Mouse (Mus musculus): ENCODE measurements at regions not wholly inside any gene's neighbourhood (a gene's known extent, or its start where the extent isn't known, plus 50 kb on each side); places are given as distances from the start of the nearest gene placed in this dataset.

DNA sequence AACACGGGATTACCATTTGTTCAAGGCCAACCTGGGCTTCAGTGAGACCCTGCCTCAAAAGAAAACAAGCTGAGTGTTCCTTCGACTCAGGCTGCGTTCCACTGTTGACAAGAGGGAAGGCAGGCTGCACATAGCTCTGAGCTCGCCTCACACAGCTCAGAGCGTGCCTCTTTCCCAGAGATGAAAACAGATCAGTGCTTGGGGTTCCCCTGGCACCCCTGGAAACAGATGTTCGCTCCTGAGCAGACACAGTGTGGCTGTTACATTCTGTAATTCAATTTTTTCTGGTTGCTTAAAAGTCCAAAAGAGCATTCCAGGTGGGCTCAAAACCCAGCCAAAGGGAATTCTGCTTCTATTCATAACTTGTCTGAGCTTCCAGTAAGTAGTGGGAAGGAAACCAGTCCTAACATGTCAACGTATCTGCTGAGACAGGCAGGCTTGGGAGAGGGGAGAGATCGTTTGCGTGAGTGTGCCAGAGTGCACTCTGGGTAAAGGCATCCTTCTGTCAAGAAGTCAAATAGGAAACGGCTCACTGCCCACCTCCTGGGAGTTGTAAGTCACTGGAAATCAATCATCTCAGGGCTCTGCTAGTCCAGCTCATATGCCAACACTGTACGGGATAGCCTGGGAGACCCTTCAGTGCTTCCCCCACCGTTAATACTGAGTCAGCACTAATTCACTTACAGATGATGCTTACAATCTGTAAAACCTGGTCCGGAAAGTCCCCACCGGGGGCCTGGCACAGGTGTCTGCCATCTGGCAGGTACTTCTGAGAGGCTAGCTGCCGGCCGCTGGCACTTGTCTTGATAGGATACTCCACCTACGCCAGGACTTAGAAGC lies 107.3 kb upstream of the Tmem150c start:
- H3K9me3 ChIP-seq = no peaks in the 10 kb centered on the region
- no peaks in the 10 kb centered on the region for H3K27me3 ChIP-seq (ENCODE audit: insufficient read depth, poor library complexity, severe bottlenecking)
- peak; percentile 61 for DNase-seq (ENCODE audit: low spot score)
- no peak overlapping the region for H3K4me3 ChIP-seq
- no peaks in the 10 kb centered on the region for H3K4me1 ChIP-seq
- H3K36me3 ChIP-seq = no peaks in the 10 kb centered on the region
- 70% methylated on average over 17 of the region's 17 CpGs for WGBS
- no peak overlapping the region for H3K27ac ChIP-seq

- no peak for DNase-seq (ENCODE audit: low spot score)
- Histone ChIP-seq H3K27ac (peak overlapping the region; percentile 78; the same call in 1 of the 2 replicates), H3K27me3 (ENCODE audit: insufficient read depth, poor library complexity, severe bottlenecking) (no peaks in the 10 kb centered on the region), H3K9me3 (no peaks in the 10 kb centered on the region), H3K36me3 (no peaks in the 10 kb centered on the region), H3K4me3 (no peak overlapping the region), H3K4me1 (peaks cover 16% of the 10 kb centered on the region)
- WGBS = 74% methylated on average over 8 of the region's 8 CpGs
Measured at GRCm38 (mm10) chr5:100259803-100260693, 100.4 kb upstream of the Tmem150c start.

DNA sequence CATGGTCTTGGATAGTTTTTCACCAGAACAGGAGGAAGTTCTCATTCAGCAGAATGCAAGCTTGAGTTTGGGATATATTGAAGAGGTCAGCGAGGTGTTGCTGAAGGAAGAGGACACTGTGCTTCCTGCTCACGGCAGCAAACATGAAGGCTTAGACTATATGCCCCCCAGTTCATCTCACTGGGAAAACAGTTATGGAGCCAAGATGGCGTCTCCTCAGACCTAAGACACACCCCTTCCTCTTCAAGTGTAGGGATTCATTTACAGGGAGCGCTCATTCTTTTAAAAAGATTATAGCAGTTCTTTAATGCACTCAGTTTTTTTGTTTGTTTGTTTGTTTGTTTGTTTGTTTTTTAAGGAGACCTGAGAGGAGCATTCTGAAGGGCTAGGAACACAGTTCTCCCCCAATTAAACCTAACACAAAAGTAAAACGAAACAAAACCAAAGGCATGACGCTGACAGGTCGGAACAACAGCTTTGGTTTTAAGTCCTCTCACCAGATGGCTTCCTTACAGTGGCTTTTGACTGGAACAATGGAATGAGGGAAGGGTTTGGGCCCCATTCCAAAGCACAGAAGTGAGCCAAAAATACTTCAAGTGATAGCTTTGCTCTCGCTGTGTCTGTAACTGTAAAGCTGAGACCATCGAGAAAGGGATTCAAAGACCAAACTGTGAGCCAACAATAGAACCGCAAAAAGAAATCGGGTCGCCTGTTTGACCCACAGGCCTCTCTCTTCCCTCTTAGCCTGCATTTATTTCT lies 99.5 kb upstream of the Tmem150c start:
- WGBS = 70% methylated on average over 12 of the region's 12 CpGs
- no peak overlapping the region for H3K4me3 ChIP-seq
- H3K36me3 ChIP-seq = no peaks in the 10 kb centered on the region
- H3K9me3 ChIP-seq = no peaks in the 10 kb centered on the region
- H3K27me3 ChIP-seq (ENCODE audit: insufficient read depth, poor library complexity, severe bottlenecking) = no peaks in the 10 kb centered on the region
- DNase-seq (ENCODE audit: low spot score) = no peak
- peaks cover 21% of the 10 kb centered on the region for H3K4me1 ChIP-seq
- H3K27ac ChIP-seq = peak overlapping the region; percentile 78; the same call in 1 of the 2 replicates

DNA sequence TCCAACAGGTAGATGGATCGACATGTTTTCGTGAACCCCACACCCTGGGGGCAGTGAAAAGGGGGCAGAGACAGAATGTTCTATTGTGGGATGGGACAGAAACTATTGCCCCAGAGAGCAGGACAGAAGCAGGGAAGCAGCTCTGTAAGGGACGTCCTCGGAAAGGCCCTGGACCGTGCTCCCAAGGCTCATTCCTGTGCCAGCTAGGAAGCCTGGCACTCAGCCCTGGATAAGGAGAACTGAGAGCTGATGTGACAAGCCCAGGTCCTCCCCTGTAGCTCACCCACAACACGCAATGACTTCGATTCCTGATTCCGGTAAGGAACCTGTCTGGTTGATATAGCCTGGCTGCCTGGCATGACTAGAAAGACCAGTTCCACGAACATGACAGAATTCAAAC lies 95.7 kb upstream of the Tmem150c start:
- no peaks in the 10 kb centered on the region for H3K9me3 ChIP-seq
- 90% methylated on average over 9 of the region's 9 CpGs for WGBS
- no peaks in the 10 kb centered on the region for H3K27me3 ChIP-seq (ENCODE audit: insufficient read depth, poor library complexity, severe bottlenecking)
- no peak for DNase-seq (ENCODE audit: low spot score)
- no peaks in the 10 kb centered on the region for H3K36me3 ChIP-seq
- peak overlapping the region; percentile 33; the same call in 1 of the 2 replicates for H3K27ac ChIP-seq
- H3K4me3 ChIP-seq = no peak overlapping the region
- peaks cover 22% of the 10 kb centered on the region for H3K4me1 ChIP-seq

DNA sequence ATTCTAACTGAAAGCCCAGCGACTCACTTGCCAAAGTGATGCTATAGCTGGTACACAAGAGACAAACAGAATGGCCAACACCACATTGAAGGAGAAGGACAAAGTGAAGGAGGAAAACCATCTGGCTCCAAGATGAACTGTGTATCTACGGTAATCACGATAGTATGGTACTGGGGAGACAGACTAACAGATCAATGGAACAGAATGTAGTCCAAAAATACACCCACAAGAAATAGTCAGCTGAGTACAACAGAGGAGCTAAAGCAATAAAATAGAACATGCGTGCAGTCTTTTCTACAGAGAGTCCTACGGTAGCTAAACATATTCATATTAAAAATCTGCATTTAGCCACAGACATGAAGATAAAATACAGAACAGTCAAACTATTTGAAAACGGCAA lies 92.4 kb upstream of the Tmem150c start:
- Histone ChIP-seq H3K9me3 (no peaks in the 10 kb centered on the region), H3K36me3 (no peaks in the 10 kb centered on the region), H3K27me3 (ENCODE audit: insufficient read depth, poor library complexity, severe bottlenecking) (peaks cover 7% of the 10 kb centered on the region; the same call in 1 of the 2 replicates), H3K27ac (no peak overlapping the region), H3K4me3 (no peak overlapping the region), H3K4me1 (peaks cover 7% of the 10 kb centered on the region)
- DNase-seq (ENCODE audit: low spot score) = no peak
- WGBS = 89% methylated on average over 6 of the region's 6 CpGs

DNA sequence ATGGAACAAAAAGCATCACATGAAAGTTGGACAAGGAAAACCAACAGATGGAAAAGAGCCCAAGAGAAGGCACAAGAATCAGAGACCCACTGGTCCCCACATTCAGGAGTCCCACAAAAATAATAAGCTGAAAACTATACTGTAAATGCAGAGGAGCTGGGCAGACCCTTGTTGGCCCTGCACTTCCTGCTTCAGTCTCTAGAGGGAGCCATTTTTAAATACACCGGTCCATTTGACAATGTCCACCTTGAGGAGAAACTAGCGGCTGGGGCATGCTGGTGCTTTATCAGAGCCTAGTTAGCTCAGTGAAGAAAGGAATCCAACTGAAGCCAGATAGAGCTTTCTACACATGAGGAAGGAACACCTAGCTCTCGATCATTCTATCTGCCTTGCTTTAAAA lies 90.1 kb upstream of the Tmem150c start:
- 31% methylated on average over 3 of the region's 3 CpGs for WGBS
- peaks cover 7% of the 10 kb centered on the region for H3K4me1 ChIP-seq
- H3K27ac ChIP-seq = no peak overlapping the region
- no peaks in the 10 kb centered on the region for H3K9me3 ChIP-seq
- no peak for DNase-seq (ENCODE audit: low spot score)
- no peak overlapping the region for H3K4me3 ChIP-seq
- H3K36me3 ChIP-seq = no peaks in the 10 kb centered on the region
- peaks cover 17% of the 10 kb centered on the region; the same call in 1 of the 2 replicates for H3K27me3 ChIP-seq (ENCODE audit: insufficient read depth, poor library complexity, severe bottlenecking)

DNA sequence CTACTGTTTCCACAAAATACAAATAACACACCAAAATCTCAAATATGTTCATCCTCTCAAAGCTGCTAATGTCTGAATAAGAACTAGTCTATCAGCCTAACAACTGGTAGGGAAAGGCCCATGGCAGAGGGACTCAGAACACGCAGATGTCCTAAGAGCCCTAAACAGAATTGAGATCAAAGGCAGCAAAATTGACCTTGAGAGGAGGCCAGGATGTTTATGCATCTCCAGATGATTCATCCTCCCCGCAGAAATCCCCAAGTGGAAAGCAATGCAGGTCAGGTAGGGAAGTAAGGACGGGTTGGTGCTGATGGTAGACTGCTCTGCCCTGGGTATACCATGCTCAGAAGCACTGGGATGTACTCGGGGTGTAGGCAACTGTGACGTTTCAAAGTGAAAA lies 89.0 kb upstream of the Tmem150c start:
- peaks cover 17% of the 10 kb centered on the region; the same call in 1 of the 2 replicates for H3K27me3 ChIP-seq (ENCODE audit: insufficient read depth, poor library complexity, severe bottlenecking)
- WGBS = 76% methylated on average over 5 of the region's 5 CpGs
- H3K27ac ChIP-seq = no peak overlapping the region
- H3K9me3 ChIP-seq = no peaks in the 10 kb centered on the region
- H3K4me1 ChIP-seq = no peaks in the 10 kb centered on the region
- no peak overlapping the region for H3K4me3 ChIP-seq
- no peaks in the 10 kb centered on the region for H3K36me3 ChIP-seq
- DNase-seq (ENCODE audit: low spot score) = no peak

- 96% methylated on average over 2 of the region's 2 CpGs for WGBS
Measured at GRCm38 (mm10) chr5:100246709-100247108, 87.1 kb upstream of the Tmem150c start.

DNA sequence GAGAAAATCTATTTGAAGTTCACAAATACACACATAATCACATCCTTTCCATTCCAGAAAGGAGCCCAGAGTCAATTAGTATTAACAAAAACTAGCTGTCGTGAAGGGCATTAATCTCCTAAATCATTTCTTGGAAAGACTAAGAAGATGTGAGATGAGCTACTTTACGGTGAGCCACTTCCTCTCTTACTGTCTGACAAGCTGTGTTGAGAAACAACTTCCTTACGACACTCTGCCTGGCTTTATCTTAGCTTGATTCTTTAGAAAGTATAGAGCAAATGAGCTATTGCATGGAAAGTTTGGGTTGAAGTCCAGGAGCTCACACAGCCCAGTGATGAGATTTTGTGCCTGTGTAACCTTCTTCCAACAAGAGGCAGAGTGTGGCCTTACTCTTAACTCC lies 85.2 kb upstream of the Tmem150c start:
- H3K36me3 ChIP-seq = no peaks in the 10 kb centered on the region
- no peak for DNase-seq (ENCODE audit: low spot score)
- WGBS = 71% methylated on average over 3 of the region's 3 CpGs

More at GRCm38 (mm10) chr5:100246709-100247108, 87.1 kb upstream of the Tmem150c start:
- Histone ChIP-seq H3K4me3 (no peak overlapping the region), H3K27ac (no peak overlapping the region), H3K36me3 (no peaks in the 10 kb centered on the region), H3K27me3 (ENCODE audit: insufficient read depth, poor library complexity, severe bottlenecking) (peaks cover 17% of the 10 kb centered on the region; the same call in 1 of the 2 replicates), H3K9me3 (no peaks in the 10 kb centered on the region), H3K4me1 (no peaks in the 10 kb centered on the region)
- no peak for DNase-seq (ENCODE audit: low spot score)

GRCm38 (mm10) chr5:100240876-100241275 lies 81.3 kb upstream of the Tmem150c start:
- WGBS = 72% methylated on average over 6 of the region's 6 CpGs
- no peaks in the 10 kb centered on the region for H3K4me1 ChIP-seq
- no peak for DNase-seq (ENCODE audit: low spot score)
- 0 out of 2 replicates have a peak, but pooled peaks cover 9% of the 10 kb centered on the region for H3K27me3 ChIP-seq (ENCODE audit: insufficient read depth, poor library complexity, severe bottlenecking)
- no peaks in the 10 kb centered on the region for H3K36me3 ChIP-seq
- no peaks in the 10 kb centered on the region; the same call in 1 of the 2 replicates for H3K9me3 ChIP-seq
- H3K27ac ChIP-seq = no peak overlapping the region
- no peak overlapping the region for H3K4me3 ChIP-seq

More for the DNA sequence above, 85.2 kb upstream of the Tmem150c start:
- H3K9me3 ChIP-seq = no peaks in the 10 kb centered on the region; the same call in 1 of the 2 replicates
- H3K27me3 ChIP-seq (ENCODE audit: insufficient read depth, poor library complexity, severe bottlenecking) = peaks cover 17% of the 10 kb centered on the region; the same call in 1 of the 2 replicates
- no peaks in the 10 kb centered on the region for H3K4me1 ChIP-seq
- no peak overlapping the region for H3K27ac ChIP-seq
- no peak overlapping the region for H3K4me3 ChIP-seq

DNA sequence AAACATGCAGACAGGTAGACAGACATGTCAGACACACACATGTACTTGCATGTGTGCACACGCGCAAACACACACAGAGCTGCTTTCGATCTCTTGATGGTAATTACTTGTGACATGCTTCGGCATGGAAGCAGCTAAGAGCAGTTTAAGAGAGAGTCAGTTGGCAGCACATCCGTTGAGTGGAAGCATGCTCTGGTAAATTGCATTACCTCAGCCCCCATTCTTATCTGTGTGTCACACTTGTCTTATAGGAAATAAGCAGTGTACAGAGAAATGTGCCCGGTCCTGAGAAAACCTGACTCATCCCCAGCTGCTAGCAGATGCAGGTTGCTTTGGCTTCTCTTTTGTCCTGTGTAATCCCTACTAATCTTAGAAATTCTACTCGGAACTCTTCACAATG lies 80.0 kb upstream of the Tmem150c start:
- no peak overlapping the region for H3K4me3 ChIP-seq
- DNase-seq (ENCODE audit: low spot score) = no peak
- H3K4me1 ChIP-seq = no peaks in the 10 kb centered on the region
- H3K36me3 ChIP-seq = no peaks in the 10 kb centered on the region
- no peaks in the 10 kb centered on the region; the same call in 1 of the 2 replicates for H3K9me3 ChIP-seq
- H3K27ac ChIP-seq = no peak overlapping the region
- H3K27me3 ChIP-seq (ENCODE audit: insufficient read depth, poor library complexity, severe bottlenecking) = no peaks in the 10 kb centered on the region
- WGBS = 64% methylated on average over 7 of the region's 7 CpGs

DNA sequence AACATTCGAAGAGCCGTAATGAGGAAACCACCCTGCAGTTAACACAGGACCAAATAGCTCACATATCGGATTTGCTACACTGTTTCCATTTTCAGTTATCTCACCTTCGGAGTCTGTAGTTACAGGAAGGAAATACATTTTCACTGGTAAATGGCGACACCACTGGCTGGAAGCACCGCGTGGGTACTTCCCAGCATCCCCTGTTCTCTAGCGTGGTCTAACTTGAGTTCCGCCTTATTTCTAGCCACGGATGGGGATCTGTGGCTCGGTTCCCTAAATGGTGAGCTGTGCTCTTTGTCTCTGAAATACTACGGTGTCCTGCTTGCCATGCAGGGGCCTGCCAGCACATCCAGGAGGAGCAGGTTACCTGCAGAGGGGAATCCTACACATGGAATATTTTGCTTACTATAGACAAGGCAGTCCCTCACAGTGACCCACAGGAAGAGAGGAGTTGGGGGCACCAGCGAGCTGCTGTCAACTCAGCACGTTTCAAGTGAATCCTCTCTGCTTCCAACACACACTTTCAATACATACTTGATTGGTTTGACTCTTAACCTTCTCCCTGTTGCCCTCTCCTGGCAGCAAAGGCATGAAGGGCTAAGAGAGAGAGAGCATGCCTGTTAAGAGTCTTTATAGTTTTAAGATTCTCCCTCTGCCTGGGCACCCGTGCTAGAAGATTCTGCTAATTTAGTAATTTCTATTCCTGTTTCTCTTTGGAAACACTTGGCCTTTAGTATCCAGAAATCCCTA lies 78.9 kb upstream of the Tmem150c start:
- Histone ChIP-seq H3K9me3 (no peaks in the 10 kb centered on the region; the same call in 1 of the 2 replicates), H3K27me3 (ENCODE audit: insufficient read depth, poor library complexity, severe bottlenecking) (no peaks in the 10 kb centered on the region), H3K4me1 (no peaks in the 10 kb centered on the region), H3K36me3 (no peaks in the 10 kb centered on the region), H3K27ac (no peak overlapping the region), H3K4me3 (no peak overlapping the region)
- DNase-seq (ENCODE audit: low spot score) = no peak
- WGBS = 77% methylated on average over 15 of the region's 15 CpGs
